Mouse (Mus musculus) thymus, adult 2 months (tissue): Measurements from ENCODE around the gene Slc29a2. TPM values are rescaled to one million over a fixed set of nuclear protein-coding genes. Genes with fewer than 3 reads are reported as not detected.

ENCODE experiments used
- DNase-seq: peaks from one replicate; pipeline ENCODE4 v3.0.0; 2021
- H3K27ac ChIP-seq: fragments of 200-500 bp; 2 replicates; pipeline ENCODE4 v1.5.1; 2012; ENCODE audit warnings: low read length, control low read depth; ENCODE audit not compliant: control insufficient read depth, insufficient read depth
- H3K27me3 ChIP-seq: fragments of 200-500 bp; 2 replicates; pipeline ENCODE4 v1.6.1; 2012; ENCODE audit warnings: mild to moderate bottlenecking, low read length, moderate library complexity, mixed read lengths; ENCODE audit not compliant: control insufficient read depth, insufficient read depth
- H3K36me3 ChIP-seq: fragments of 200-500 bp; 2 replicates; pipeline ENCODE4 v1.6.1; 2012; ENCODE audit warnings: mild to moderate bottlenecking, low read length, moderate library complexity; ENCODE audit not compliant: control insufficient read depth, insufficient read depth
- H3K4me1 ChIP-seq: fragments of 200-500 bp; replicated peaks from 2 replicates; pipeline ENCODE4 v1.6.1; 2012; ENCODE audit warnings: low read length; ENCODE audit not compliant: control insufficient read depth, insufficient read depth
- H3K4me3 ChIP-seq: fragments of 200-500 bp; 2 replicates; pipeline ENCODE4 v1.5.1; 2012; ENCODE audit warnings: mild to moderate bottlenecking, low read length, control low read depth, moderate library complexity; ENCODE audit not compliant: control insufficient read depth, insufficient read depth
- CTCF ChIP-seq: fragments of 200-500 bp; IDR thresholded peaks from 2 replicates; pipeline ENCODE4 v1.5.1; 2012; ENCODE audit warnings: mild to moderate bottlenecking, control low read depth, low read length, moderate library complexity, borderline replicate concordance; ENCODE audit not compliant: control insufficient read depth, poor library complexity, insufficient read depth; ENCODE audit errors: extremely low read depth
- POLR2A ChIP-seq: fragments of 200-500 bp; IDR thresholded peaks from 2 replicates; pipeline ENCODE4 v1.6.1; 2012; ENCODE audit warnings: mild to moderate bottlenecking, low read length, control low read depth, moderate library complexity; ENCODE audit not compliant: control insufficient read depth, poor library complexity, insufficient read depth; ENCODE audit errors: extremely low read depth
- WGBS: fragments of 180-500 bp; shearing (Covaris S2); methylation state at CpG from one replicate; pipeline ENCODE4 v1.1.7; 2018; 5-methylcytosine and 5-hydroxymethylcytosine counted together
- polyA plus RNA-seq: library from polyadenylated mRNA; depleted of rRNA; stranded (reverse); fragments of >200 nt; gene quantifications from 2 replicates; pipeline ENCODE4 v1.2.3, GENCODE M21; 2012

Slc29a2 gene
- polyA plus RNA-seq, 1 experiment = 14.6 TPM

GRCm38 (mm10) chr19:5056251-5056650 lies 32.6 kb downstream of the Slc29a2 start:
- peak; percentile 41 for DNase-seq
- peaks cover 13% of the 10 kb centered on the region for H3K4me1 ChIP-seq

DNA sequence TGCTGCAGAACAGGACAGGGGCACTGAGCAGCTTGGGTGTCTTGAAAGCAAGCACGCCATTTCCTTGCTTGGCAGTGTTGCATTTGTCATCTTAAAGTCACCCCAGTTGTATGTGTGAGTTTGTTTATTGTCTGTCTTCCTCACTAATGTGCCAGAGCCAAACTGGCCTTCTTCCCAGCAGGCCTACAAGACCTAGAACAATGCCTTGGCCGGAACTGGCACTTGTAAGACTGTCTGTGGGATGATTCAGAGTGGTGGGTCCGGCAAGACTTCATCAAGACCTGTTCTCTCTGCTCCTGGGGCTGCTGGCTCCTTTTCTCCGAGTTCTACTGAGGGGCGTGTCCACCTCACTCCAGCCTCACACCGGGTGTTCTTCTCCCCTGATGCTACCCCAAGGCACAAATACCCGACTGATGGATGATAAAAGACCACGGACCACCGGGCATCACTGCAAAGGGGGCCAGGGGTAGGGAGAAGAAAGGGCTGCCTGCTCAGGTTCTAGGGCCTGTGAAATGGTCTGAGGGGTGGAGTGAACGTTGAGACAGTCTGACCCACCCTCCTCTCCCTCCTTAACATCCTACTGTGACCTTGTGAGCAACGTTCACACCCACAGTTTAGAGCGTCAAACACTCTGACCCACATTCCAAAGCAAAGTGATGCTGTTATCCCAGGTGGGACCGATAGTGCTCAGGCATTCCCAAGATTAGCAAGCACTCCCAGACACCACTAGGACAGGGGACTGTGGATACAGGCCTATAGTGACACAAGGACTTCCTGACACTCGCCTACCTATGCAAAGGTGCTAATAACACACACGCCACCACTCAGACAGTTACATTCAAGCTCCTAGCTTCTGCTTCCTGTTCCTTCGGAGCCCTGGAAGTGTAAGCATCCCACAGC lies 34.5 kb downstream of the Slc29a2 start:
- H3K4me3 ChIP-seq = no peak overlapping the region
- no peaks in the 10 kb centered on the region for H3K27me3 ChIP-seq
- H3K4me1 ChIP-seq = peaks cover 13% of the 10 kb centered on the region
- no peak overlapping the region for H3K27ac ChIP-seq
- no peaks in the 10 kb centered on the region for H3K36me3 ChIP-seq
- 81% methylated on average over 16 of the region's 16 CpGs for WGBS
- no peak for TF ChIP-seq CTCF
- no peak for TF ChIP-seq POLR2A
- DNase-seq = no peak

More at GRCm38 (mm10) chr19:5056251-5056650, 32.6 kb downstream of the Slc29a2 start:
- H3K27ac ChIP-seq = no peak overlapping the region
- H3K4me3 ChIP-seq = no peak overlapping the region
- H3K36me3 ChIP-seq = no peaks in the 10 kb centered on the region
- 24% methylated on average over 6 of the region's 6 CpGs for WGBS
- no peaks in the 10 kb centered on the region; the same call in 1 of the 2 replicates for H3K27me3 ChIP-seq
- TF ChIP-seq CTCF (peak; percentile 68; the same call in 1 of the 2 replicates), POLR2A (no peak)

GRCm38 (mm10) chr19:5058801-5059771 lies 35.4 kb downstream of the Slc29a2 start:
- Histone ChIP-seq H3K36me3 (no peaks in the 10 kb centered on the region), H3K27me3 (no peaks in the 10 kb centered on the region), H3K4me1 (peaks cover 13% of the 10 kb centered on the region), H3K4me3 (no peak overlapping the region), H3K27ac (no peak overlapping the region)
- no peak for TF ChIP-seq POLR2A
- TF ChIP-seq CTCF = no peak
- DNase-seq = no peak
- 62% methylated on average over 10 of the region's 10 CpGs for WGBS

DNA sequence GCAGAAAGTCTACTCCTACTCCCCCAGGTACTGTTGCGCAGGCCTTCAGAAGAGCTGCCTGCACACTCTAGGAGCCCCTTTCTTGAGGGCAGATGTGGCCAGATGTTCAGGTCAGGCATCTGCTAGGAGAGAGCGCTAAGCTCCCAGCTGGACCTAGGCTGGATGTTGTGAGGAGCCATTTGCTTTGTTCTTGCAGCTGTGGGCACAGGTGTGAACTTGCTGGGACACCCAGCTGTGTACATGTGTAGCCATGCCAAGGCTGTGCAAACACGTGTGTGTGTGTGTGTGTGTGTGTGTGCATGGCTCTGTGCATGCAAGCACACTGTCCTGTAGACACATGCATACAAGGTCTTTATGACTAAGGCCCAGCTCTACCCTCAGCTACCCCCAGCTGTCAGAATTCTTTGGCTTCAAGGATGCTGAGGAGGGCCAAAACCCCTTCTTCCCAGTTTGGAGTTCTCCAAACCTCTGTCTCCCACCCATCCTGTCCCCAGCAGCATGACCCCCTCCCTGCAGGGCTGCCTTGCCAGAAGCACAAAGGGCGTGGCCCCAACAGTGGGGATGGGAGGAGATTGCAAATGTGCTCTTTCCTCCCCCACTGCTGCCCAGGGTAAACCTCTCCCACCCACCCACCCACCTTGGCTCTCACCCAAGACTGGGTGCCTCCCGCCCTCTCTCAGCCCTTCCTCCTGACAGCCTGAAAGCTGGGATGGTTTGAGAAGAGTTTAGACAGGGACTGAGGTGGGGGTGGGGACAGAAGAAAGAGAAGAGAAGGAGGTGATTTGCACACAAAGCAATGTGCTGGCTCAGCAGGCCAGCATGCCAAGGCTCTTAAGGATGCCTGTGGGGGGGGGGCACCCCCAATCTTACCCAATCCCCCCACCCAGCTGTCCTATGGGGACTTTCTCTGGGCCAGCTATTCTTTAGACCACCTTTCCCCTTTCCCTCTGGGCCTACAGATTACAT lies 37.0 kb downstream of the Slc29a2 start:
- H3K27ac ChIP-seq = no peak overlapping the region

GRCm38 (mm10) chr19:5062041-5062440 lies 38.4 kb downstream of the Slc29a2 start:
- H3K4me3 ChIP-seq = no peak overlapping the region
- no peak overlapping the region for H3K27ac ChIP-seq
- H3K4me1 ChIP-seq = peaks cover 13% of the 10 kb centered on the region
- WGBS = 87% methylated on average over 5 of the region's 5 CpGs
- DNase-seq = no peak
- no peaks in the 10 kb centered on the region for H3K36me3 ChIP-seq
- TF ChIP-seq CTCF = no peak
- TF ChIP-seq POLR2A = no peak
- no peaks in the 10 kb centered on the region; the same call in 1 of the 2 replicates for H3K27me3 ChIP-seq

More for the DNA sequence above, 37.0 kb downstream of the Slc29a2 start:
- DNase-seq = no peak
- H3K27me3 ChIP-seq = no peaks in the 10 kb centered on the region
- WGBS = 74% methylated on average over 5 of the region's 5 CpGs
- no peaks in the 10 kb centered on the region for H3K36me3 ChIP-seq
- H3K4me3 ChIP-seq = no peak overlapping the region
- peaks cover 13% of the 10 kb centered on the region for H3K4me1 ChIP-seq
- TF ChIP-seq POLR2A = no peak
- TF ChIP-seq CTCF = no peak
